Mouse (Mus musculus) brain, adult 2 months (tissue): Measurements from ENCODE around the gene Enox1.

Experiments used
- DNase-seq: peaks from one replicate; pipeline ENCODE4 v3.0.0; 2011; ENCODE audit warnings: low read depth, low spot score

Gene Enox1

GRCm38 (mm10) chr14:77370521-77370920, 214.0 kb downstream of the Enox1 start:
- no peak for DNase-seq

- no peak for DNase-seq
These were observed 215.4 kb downstream of the Enox1 start for GRCm38 (mm10) chr14:77371977-77372376.

GRCm38 (mm10) chr14:77373119-77373518, 216.6 kb downstream of the Enox1 start:
- no peak for DNase-seq

- no peak for DNase-seq
These were observed 218.5 kb downstream of the Enox1 start for GRCm38 (mm10) chr14:77375054-77375453.

GRCm38 (mm10) chr14:77375618-77376017, 219.1 kb downstream of the Enox1 start:
- peak; percentile 78 for DNase-seq

GRCm38 (mm10) chr14:77376731-77377130, 220.2 kb downstream of the Enox1 start:
- no peak for DNase-seq

- DNase-seq = no peak
These were observed 220.9 kb downstream of the Enox1 start for GRCm38 (mm10) chr14:77377439-77377838.

GRCm38 (mm10) chr14:77377873-77378272, 221.3 kb downstream of the Enox1 start:
- no peak for DNase-seq

GRCm38 (mm10) chr14:77381532-77381931, 225.0 kb downstream of the Enox1 start:
- no peak for DNase-seq

GRCm38 (mm10) chr14:77385621-77386020, 229.1 kb downstream of the Enox1 start:
- peak; percentile 37 for DNase-seq

- peak; percentile 50 for DNase-seq
These were observed 231.3 kb downstream of the Enox1 start for GRCm38 (mm10) chr14:77387877-77388276.

GRCm38 (mm10) chr14:77389276-77389675, 232.7 kb downstream of the Enox1 start:
- DNase-seq = no peak

GRCm38 (mm10) chr14:77392476-77392875, 235.9 kb downstream of the Enox1 start:
- DNase-seq = no peak

GRCm38 (mm10) chr14:77406241-77407114, 249.9 kb downstream of the Enox1 start:
- DNase-seq = no peak

GRCm38 (mm10) chr14:77409271-77409940, 252.8 kb downstream of the Enox1 start:
- DNase-seq = peak; percentile 58

- DNase-seq = peak; percentile 60
These were observed 253.8 kb downstream of the Enox1 start for GRCm38 (mm10) chr14:77410354-77410753.

GRCm38 (mm10) chr14:77413106-77413505, 256.5 kb downstream of the Enox1 start:
- DNase-seq = no peak

- no peak for DNase-seq
These were observed 259.8 kb downstream of the Enox1 start for GRCm38 (mm10) chr14:77416358-77416757.

- DNase-seq = peak; percentile 55
These were observed 264.5 kb downstream of the Enox1 start for GRCm38 (mm10) chr14:77421031-77421430.

GRCm38 (mm10) chr14:77423194-77423593, 266.6 kb downstream of the Enox1 start:
- peak; percentile 61 for DNase-seq

GRCm38 (mm10) chr14:77439426-77439825, 282.9 kb downstream of the Enox1 start:
- peak; percentile 31 for DNase-seq

- DNase-seq = peak; percentile 58
These were observed 284.2 kb downstream of the Enox1 start for GRCm38 (mm10) chr14:77440805-77441204.

GRCm38 (mm10) chr14:77441541-77441940, 285.0 kb downstream of the Enox1 start:
- peak; percentile 60 for DNase-seq
